Mouse (Mus musculus) induced T-regulatory cell, adult 2 months (primary cell): ENCODE results near the gene Cpm.
"Not testable (repeated sequence)": the region's sequence is repeated elsewhere in the genome, so short reads cannot be mapped to it uniquely, and the experiment has no call there.

Experiments used
- DNase-seq: peaks from one replicate; pipeline ENCODE4 v3.0.0-alpha.2; 2012; ENCODE audit warnings: low read depth

Cpm gene

DNA sequence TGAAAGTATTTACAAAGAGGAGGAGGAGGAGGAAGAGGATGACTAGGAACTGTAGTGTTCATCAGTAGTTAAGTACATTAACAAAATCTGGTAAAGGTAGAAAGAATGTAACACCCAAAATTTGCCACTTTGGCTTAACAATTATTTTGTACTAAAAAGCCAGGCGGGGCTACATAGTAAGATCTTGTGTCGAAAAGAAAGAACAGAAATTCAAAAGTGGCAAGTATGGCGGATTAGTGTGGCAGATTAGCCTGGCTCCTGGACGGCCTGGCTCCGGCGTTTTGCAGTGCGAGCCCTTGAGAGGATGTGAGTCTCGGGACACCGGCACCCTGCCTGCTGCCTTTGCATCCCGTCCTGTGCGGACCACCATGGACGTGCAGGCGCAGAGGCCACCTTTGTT, 35.4 kb upstream of the Cpm start:
- DNase-seq, result no peak

DNA sequence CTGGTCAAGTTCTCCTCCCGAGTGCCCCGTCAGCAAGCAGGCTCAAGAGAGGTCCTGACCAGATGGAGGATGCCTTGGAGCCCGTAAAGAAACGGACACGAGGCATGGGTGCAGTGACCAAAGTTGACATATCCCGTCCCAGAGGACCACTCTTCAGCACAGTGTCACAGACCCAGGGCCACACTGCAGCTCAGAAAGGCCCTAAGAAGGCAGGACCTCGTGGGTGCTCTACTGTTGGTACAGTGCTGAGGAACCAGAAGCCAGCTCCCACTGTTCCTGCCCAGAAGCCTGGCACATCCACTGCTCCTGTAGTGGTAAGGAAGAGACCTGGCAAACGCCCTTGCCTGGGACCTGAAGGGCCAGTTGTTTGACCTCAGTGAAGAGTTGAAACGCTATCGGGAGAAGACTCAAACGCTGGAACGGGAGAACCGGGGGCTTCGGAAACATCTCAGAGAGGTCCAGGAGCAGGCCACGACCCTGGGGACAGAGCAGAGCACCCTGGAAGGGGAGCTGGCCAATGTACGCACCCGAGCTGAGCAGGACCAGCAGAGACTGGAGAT, 34.9 kb upstream of the Cpm start:
- DNase-seq, result no peak

DNA sequence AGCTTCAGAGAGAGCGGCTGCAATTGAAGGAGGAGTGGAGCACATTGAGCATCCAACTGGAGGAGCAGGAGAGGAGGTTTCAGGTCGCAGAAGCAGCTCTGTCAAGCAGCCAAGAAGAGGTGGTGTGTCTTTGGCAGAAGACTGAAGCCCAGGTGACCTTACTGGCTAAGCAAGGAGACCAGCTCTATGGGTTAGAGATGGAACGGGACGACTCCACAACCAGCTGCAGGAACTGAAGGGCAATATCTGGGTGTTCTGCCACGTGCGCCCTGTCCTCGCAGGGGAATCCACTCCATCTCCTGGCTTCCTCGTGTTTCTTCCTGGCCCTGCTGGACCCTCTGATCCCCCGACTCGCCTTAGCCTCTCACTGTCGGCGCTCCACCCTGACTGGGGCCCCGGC, 34.4 kb upstream of the Cpm start:
- DNase-seq, result no peak

DNA sequence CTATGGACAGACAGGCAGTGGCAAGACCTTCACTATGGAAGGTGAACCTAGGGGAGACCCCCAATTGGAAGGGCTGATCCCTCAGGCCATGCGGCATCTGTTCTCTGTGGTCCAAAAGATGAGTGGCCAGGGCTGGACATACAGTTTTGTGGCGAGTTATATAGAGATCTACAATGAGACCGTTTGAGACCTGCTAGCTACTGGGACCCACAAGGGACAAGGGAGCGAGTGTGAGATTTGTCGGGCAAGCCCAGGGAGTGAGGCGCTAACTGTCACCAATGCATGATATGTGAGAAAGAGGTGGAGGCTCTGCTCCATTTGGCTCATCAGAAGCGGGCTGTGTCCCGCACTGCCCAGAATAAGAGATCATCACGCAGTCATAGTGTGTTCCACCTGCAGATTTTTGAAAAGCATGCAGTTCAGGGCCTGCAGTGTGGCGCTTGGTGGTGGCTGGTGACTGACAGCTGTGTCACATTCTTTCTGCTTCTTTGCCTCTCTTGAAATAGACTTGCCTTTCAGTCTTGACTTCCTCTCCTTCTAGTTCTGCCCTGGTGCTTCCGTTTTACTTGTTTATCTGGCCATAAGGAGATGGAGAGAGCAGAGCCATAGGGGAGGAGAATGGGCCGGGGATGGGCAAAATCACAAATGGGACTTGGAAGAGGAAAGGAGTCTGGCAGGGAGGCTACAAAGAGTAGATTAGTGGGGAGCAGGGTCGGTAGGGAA, 33.7 kb upstream of the Cpm start:
- DNase-seq, result no peak

DNA sequence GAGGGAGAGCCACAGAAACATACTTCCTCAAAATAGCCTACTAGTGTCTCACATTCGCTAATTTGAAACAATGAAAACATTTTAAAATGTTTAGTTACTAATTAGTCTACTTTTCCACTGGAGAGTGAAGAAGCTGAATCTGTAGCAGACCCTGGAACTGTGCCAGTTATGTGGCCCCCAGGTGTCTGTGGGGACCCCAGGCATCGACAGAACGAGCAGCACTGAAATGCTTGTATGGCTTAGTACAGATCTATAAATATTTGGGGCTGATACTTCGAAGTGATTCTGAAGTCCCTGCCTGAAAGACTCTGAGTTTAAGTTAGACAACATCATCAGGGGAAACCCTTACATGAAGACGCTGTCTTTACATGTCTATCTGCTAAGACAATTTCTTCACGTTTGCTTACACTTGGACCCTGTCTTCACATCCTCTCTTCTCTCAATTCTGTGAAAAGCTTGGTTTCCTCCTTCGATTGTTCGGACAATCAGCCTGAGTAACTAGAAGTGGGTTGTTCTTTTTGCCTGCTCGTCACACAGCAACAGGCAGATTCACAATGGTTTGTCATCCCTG, 33.0 kb upstream of the Cpm start:
- DNase-seq, result no peak

DNA sequence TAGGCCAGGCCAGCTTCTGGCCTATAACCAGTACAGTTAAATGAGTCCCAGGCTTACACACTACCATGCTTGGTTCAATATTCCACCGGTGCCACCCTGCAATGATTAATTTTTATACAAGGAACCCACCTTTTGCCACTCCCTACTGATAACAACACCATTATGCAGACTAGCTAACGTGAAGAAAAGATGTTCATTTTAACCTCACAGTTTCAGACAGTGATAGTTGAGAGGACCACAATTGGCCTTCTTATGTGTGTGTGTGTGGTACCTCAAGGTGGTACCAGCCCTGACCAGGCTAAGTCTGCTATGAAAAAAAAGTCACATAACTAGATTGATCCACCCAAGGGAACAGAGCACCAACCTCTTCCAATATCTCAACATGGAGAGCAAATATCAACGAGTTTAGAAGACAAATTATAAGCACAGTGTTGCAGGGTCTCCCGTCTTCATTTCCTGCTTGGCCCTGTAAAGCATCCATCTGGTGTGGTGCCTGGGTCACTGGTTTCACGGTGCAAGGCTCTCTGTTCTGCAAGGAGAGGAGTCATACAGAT, 32.5 kb upstream of the Cpm start:
- no peak for DNase-seq

DNA sequence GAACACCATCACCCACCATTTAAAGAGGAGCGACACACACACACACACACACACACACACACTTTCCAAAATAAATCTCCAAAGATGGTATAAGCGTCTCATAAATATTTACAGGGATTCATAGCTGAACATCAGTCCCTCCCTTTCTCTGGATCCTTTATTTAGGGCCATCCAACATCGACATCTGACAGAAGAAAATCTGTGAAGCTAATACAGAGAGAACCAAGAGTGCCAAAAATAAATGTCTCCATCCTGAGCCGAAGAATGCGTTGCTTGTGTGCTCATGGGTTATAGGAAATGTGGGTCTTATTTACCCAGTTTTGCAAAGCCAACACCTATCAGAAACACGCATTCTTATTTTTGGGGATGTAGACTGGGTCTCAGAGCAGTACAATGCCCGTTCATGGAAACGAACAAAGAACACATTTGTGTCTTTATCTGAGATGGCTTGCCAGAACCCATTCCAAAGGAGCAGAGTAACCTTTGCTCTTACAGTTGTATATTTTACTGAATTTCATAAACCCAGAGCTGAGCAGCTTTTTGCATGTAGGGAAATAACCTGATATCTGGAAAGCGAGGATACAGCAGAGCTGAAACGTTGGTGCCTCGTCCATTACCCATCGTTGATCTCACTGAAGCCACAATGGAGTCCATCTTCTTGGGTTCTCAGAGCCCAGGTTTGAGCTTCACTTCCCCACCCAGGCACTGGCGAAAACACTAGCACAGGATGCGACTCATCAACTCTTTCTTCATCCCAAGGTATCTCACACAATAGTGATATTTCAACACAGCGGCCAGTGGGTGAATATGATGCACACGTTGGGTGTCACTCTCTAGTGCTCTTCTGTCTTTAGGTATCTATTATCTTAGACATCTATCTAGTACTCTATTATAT, 31.7 kb upstream of the Cpm start:
- not testable (repeated sequence) for DNase-seq

DNA sequence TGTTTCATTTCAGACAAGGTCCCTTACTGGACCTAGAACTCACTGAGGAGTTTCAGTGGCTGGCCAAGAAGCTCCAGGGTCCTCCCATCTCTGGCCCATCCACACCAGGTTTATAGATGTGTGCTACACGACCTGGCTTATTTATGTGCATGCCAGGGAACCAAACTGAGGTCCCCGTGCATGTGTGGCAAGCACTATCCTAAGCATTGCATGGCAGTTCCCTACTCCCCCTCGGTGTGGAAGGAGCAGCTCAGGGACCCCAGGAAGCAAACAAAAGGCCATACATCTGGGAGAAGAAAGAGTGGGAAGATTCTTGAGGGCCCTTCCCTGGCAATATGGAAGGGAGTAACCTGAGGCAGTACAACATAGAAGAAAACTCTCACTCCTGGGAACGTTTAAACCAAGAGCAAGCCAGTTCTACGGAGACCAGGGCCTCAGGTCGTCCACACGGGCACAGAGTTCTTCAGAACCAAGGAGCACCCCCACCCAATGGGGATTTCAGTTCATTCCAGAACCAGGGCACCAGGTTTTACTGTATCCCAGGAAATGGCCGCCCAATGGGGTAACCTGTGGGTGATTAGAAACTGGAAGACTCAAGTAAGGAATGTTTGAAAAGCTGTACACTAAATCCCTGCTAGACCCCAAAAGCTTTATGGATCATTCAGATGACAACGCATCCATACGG, 30.9 kb upstream of the Cpm start:
- no peak for DNase-seq

DNA sequence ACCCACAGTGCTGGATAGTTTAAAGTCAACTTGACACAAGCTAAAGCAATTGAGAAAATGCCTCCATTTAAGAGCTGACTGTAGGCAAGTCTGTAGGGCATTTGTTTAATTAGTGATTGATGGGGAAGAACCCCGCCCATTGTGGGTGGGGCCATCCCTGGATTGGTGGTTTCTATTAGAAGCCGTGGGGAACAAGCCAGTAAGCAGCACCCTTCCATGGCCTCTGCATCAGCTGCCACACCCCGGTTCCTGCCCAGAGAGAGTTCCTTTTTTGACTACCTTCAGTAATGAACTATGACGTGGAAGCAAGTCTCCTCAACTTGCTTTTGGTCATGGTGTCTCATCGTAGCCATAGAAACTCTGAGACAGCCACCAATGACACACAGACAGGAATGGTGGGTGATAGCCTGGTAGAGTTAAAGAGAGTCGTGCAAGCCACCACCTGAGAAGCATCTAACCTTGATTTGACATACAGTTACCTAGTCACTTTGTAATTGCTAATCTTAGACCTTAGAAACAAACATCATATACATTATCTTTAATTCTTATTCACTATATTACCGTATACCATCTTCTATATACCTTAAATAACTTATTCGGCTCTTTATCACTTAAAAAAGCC, 30.2 kb upstream of the Cpm start:
- DNase-seq, result not testable (repeated sequence)

DNA sequence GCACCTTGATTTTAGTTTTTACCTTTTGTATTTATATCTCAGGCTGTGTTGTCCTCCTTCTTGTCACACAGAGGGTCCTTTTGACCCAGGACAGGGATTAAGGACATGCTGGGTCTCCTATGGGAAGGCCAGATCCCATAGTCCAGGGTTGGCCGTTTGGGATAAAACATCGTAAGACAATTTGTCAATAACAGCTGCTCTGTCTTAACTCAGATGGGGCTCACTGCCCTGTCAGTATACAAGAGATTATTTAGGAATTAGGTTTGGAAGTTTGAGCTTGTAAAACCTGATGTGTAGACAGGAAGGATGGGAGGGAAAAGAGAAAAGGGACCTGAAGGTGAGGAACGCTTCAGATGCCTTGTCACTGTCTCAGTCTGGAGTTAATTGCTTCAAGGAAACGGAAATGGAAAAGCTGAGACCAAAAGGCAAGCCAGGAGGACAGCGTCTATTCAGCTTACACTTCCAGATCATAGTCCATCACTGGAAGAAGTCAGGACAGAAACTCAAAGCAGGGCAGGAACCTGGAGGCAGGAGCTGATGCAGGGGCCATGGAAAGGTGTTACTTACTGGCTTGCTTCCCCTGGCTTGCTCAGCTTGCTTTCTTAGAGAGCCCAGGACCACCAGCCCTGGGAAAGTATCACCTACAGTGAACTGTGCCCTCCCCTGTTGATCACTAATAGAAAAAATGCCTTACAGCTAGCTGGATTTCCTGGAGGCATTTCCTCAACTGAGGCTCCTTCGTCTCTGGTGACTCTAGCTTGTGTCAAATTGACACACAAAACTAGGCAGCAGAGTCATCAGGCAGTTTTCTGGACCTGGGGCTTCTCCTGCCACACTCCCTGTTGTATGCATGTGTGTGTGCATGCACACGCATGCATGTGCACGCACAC, 27.9 kb upstream of the Cpm start:
- DNase-seq, result no peak

DNA sequence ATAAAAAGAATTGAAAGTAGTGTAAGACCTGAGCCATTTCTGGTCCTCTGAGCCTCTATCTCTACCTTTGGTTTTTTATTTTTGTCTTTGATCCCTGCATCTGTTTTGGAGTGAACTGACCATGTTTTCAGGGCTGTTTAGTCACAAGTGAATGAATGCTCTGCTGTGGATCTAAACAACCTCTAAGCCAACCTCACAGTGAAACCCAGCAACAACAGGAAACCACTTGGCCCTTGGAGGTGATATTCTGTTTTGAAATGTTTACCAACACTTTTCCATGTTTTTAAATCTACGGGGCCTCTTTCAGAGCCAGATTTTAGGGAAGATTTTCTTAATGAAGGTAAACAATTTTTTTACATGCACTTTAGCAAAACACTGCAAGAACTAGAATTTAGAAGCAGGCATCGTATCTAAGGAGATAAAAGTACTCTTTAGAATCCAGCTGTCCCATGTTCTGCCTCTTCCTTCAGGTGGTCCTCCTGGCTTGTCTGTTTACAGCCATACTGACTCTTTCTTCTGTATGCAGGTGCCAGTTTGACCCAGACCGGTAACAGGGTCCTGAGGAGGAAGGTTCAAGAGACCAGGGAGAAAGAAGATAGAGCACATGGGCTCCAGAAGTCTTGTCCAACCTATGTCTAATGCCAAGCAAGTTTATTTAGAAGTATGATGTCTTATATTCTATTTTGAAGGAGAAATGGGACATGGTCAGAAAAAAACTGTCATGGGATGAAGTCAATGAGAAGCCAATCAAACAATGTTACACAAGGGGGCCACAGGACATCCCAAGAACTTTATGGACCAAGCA, 26.8 kb upstream of the Cpm start:
- DNase-seq, result no peak

DNA sequence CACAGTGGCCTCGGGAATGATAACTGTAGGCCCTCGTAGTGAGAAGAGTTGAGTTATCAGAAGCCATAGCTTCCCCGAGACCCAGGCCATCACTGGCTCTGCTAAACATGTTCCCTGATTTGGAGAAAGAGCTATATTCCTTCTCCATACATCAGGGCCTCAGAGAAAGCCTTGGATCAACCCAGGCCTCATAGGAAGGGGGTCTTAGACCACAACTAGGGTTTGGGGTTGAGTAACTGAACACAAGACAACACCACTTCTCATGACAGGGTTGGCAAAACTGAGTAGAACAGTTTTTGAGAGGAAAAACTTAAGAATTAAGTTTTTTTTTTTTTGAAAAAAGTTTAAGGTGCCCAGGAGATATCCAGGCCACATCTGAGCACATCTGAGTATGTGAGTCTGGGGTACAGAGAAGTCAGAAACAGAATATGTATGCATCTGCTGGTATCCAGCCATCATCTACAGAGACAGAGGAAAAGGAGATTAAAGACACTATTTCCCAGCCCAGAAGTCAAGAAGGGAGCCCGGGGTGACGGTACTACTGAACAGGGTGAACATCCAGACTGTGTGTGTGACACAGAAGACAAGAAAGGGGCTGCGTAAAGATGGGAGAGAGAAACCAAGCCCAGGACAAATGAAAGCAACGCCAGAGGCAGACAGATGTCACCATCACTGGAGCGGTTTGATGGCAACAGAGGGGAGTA, 26.0 kb upstream of the Cpm start:
- no peak for DNase-seq

DNA sequence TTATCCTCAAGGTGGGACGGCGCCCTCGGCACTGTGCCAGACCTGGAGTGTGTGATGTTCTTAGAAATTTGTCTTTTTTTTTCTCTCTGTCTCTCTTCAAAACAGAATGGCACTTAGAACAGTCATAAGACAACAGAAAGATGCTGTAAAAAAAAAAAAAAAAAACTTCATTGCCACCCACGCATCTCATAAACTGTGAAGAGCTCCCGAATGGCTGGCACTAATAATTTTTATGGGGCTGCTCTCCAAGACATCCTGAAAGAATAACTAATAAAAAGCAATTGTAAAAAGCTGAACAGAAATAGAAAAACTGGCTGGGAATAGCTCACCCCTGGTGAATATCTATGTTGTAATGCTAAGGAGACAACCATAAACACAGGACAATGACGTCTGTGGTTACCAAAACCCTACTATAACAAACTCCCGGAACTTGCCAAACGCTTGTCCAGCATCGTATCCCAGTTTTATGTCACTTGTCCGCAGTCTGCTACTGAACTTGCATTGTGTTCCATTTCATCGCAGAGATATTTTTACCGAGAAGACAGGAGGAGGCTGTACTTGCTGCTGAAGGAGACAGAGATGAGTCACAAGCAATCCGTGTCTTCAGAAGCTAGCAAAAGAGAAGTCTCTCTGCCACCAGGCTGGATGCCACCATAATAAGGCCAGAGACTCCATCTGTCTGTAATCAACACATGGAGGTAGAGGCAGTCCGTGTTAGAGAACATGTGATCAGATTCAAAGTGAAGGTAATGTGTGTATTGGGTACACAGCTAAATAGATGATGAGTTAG, 25.3 kb upstream of the Cpm start:
- peak; percentile 41 for DNase-seq

DNA sequence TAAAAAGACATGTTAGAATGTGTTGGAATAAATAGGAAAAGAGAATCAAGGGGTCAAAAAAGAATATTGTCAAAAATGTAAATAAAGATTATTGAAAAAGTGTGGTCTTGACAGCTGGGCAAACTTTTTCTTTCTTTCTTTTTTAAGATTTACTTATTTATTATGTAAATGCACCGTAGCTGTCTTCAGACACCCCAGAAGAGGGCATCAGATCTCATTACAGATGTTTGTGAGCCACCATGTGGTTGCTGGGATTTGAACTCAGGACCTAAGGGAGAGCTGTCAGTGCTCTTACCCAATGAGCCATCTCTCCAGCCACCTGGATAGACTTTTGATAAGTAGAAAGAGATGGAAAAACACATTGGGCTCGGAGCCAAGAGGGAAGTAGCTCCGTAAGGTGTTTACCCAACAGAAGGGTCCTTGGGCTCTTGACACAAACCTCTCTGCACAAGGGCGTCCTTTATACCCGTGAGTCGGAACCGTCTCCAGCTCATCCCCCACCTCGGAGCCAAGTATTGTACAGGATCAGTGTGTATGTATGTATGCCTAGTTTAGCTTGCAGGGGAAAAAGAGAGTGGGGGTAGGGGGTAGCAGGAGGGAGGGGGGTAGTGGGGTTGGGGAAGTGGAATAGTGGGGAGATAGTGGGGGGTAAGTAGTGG, 24.5 kb upstream of the Cpm start:
- DNase-seq, result no peak

DNA sequence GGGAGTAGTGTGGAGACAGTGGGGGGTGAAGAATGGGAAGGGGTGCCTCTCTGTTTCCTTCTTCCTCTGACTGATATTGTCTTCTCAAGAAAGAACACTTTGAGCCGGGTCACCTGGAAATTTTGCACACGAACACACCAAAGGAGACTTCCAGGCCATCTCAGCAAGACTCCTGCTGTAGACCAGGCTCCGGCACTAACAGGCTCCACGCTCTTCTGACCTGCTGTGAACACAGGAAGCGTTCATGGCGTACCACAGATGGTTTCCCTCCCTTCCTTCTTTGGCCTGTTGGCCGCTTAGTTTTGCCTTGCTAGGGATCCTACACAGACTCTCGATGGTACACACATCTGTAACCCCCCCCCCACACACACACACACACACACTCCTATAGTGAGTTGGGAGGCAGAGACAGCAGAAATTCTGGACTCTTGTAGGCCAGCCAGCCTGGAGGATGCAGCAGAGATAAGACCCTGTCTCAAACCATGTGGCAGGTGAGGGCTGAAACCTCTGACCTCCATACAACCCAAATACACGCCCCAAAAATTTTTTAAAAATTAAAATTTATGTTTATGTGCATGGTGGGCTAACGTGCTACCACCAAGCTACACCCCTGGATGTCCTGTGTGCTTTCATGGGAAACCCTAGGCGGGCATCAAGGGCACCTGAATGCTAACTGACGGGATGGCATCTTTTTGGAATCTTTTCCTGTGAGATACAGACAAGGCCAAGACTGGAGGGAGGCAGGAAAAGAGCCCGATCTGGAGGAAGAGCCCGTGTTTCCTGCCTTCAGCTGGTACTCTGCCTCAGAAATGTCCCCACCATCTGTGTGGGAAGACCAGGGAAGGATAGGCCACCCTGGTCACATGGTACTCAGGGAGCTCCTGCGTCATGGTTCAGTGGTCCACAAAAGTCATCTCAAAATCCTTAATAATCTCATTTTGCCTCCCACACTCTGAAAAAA, 23.7 kb upstream of the Cpm start:
- DNase-seq, result no peak

DNA sequence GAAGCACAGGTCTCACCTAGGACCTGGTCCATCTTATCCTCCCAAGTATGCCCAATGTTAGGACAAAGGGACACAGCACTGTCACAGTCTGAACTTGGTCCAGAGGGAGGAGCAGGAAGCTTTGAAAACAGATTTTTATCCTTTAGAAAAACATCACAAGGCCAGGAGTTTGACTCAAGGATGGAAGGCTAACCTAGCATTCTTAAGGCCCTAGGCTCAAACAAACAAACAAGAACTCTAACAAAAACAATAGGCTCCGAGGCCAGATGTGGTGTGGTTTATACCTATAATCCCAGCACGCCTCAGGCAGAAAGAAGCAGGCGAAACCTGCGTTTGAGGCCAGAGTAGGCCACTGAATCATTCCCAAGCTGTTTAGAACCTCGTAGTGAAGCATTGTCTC, 22.9 kb upstream of the Cpm start:
- DNase-seq, result no peak
